Mouse (Mus musculus): ENCODE data around the gene Eprs.
"Not testable (repeated sequence)": the region's sequence is repeated elsewhere in the genome, so short reads cannot be mapped to it uniquely, and the experiment has no call there.

Eprs gene

GRCm38 (mm10) chr1:185362677-185363520 lies at the start of gene Eprs:
TSS of gene Eprs (plus strand) at chr1:185363044.
- DNase-seq (ENCODE audit: low read depth): peak; percentile 96

DNA sequence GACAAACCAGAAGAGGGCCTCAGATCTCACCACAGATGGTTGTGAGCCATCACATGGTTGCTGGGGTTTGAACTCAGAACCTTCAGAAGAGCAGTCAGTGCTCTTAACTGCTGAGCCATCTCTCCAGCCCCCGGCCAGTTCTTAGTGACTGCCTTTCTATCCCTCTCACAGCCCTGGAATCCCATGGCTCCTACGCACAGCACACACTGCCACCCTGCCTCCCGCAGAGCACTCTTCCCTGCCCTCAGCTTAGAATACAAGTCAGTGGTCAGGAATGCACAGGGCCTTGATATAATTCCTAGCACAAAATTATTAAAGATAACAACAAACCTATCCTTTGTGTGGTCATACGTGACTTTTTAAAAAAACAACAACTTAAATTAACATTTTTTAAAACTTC lies 48.3 kb upstream of the Eprs start:
- no peak for DNase-seq (ENCODE audit: low read depth)

- no peak for DNase-seq (ENCODE audit: low read depth)
Observed at GRCm38 (mm10) chr1:185315846-185316568, 46.8 kb upstream of the Eprs start.

- DNase-seq (ENCODE audit: low read depth): not testable (repeated sequence)
Observed at GRCm38 (mm10) chr1:185327754-185328345, 35.0 kb upstream of the Eprs start.

GRCm38 (mm10) chr1:185328721-185329610 lies 33.9 kb upstream of the Eprs start, which contains the start of gene Iars2:
TSS of gene Iars2 (minus strand) at chr1:185329396.
- peak; percentile 78 for DNase-seq (ENCODE audit: low read depth)

GRCm38 (mm10) chr1:185329851-185330250 lies 33.0 kb upstream of the Eprs start:
- no peak for DNase-seq (ENCODE audit: low read depth)

GRCm38 (mm10) chr1:185331364-185331763 lies 31.5 kb upstream of the Eprs start:
- no peak for DNase-seq (ENCODE audit: low read depth)

- DNase-seq (ENCODE audit: low read depth): peak; percentile 61
Observed at GRCm38 (mm10) chr1:185331983-185332430, 30.8 kb upstream of the Eprs start, which contains the start of gene Bpnt1. TSS of gene Bpnt1 (plus strand) at chr1:185332149.

- DNase-seq (ENCODE audit: low read depth): no peak
Observed at GRCm38 (mm10) chr1:185333651-185334050, 29.2 kb upstream of the Eprs start.

DNA sequence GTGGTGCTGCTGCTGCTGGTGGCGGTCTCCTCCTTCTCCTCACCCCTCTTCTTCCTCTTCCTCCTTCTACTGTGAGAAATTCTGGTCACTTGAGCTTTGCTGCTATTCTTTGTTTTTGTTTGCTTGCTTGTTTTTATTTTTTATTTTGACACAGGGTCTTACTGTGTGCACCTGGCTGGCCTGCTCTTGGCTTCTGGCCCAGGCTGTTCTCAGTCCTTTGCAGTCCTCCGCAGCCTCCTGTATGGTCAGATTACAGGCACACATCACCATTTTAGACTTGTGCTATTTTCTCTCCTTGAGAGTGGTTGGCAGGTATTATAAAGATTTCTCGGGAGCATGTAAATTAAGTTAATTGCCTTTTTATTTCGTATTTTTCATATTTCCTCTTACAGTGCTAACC lies 28.7 kb upstream of the Eprs start:
- no peak for DNase-seq (ENCODE audit: low read depth)

DNA sequence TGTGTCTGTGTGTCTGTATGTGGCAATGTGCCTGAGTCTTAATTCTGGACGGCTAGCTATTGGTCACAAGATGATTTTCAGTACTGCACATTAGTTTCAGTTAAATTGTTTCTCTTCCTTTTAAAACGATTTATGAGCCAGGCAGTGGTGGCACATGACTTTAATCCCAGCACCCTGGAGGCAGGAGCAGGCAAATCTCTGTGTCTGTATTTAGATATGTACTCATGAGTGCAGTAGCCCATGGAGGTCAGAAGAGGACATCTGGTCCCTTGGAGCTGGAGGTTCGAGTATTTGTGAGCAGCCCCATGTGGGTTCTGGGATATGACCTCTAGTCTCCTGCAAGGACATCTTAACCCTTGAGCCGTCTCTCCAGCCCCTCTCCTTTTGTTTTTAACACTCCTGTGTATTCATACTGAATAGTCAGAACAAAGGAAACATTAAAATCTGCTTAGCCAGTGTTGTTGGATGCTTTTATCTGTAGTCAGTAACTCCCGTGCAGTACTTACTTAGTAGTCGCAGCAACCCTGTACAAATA lies 27.5 kb upstream of the Eprs start:
- DNase-seq (ENCODE audit: low read depth): no peak

DNA sequence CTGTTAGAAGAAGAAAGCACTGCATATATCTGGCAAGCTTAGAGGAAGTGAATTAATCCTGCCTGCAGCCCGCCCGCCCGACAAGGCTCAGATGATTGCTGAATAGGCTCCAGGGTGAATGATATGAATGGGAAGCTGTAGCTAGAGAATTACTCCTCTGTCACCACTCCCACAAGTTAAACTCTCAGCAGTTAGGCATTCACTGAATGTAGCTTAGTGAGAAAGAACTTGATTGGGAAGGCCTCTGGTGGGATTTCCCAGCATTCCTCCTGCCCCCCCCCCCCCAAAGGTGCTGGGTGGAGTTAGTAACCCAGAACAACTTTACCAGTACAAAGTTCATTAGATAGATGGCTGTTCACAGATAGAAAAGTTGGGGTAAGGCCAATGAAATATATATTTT lies 26.3 kb upstream of the Eprs start:
- DNase-seq (ENCODE audit: low read depth): no peak

DNA sequence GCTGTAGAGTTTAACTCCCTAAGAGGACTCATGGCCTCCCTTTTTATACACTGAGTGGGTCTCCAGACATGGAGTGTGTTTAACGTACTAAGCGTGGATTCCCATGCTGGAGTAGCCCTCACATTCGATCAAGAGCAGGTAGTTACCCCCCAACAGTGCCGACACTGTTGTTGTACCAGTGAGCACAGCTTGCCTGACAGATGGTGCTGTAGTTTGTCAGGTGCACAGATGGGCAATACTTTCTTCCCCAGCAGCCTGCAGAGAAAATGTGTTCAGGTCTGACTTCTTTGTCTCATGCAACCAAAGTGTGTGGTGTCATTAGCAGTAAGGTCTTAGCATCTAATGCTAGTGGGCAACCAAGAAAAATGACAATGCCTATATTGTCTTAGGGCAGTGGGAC lies 20.4 kb upstream of the Eprs start:
- no peak for DNase-seq (ENCODE audit: low read depth)

DNA sequence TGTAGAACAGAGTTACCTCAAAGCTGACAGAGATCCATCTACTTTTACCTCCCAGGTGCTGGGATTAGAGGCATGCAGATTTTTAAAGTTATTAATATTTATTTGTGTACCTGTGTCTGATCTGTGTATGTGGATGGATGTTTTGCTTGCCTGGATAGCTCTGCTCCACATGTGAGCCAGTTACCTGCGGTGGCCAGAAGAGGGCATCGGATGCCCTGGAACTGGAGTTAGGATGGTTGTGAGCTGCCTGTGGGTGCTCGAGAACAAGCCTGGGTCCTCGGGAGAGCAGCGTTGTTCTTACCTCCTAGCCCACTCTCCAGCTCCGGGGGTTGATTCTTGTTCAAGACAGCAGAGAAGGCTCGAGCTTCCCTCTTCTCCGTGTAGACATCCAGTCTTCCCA lies 19.4 kb upstream of the Eprs start:
- DNase-seq (ENCODE audit: low read depth): no peak

DNA sequence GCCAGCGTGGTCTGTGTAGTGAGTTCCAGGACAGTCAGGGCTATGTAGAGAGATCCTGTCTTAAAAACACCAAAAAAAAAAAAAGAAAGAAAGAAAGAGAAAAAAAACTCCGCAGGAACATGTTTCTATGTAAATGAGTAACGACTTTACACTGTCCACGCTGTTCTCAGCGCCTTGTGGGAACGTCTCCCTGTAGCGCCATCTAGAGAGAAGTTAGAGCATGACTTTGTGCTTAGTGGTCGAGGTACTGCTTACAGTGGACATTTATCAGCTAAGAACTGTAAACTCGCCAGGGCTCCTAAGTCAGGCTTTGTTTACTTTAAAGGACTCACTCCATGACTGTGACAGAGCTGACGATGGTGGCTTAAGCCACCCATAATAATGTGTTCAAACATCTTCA lies 16.7 kb upstream of the Eprs start:
- no peak for DNase-seq (ENCODE audit: low read depth)

DNA sequence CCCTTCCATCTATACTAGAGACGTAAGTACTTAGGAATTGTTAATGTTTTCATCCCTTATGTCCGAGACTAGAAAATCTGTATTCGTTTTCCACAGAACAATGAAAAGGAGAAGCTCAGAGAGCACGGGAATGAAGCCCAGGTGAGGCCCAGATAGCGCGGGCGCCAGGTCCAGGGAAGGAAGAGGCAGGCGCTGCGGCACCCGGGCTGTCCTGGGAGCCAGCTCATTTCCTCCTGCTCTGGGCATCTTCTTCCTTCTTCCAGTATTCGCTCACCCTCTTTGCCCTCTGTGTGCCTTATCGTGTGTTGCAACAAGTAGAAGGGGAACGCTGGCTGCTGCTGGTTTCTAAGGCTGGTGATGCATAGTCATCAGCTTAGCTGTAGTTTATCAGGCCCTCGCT lies 13.1 kb upstream of the Eprs start:
- no peak for DNase-seq (ENCODE audit: low read depth)

GRCm38 (mm10) chr1:185350611-185351010 lies 12.2 kb upstream of the Eprs start:
- DNase-seq (ENCODE audit: low read depth): no peak

- no peak for DNase-seq (ENCODE audit: low read depth)
Observed at GRCm38 (mm10) chr1:185352151-185352550, 10.7 kb upstream of the Eprs start.

- DNase-seq (ENCODE audit: low read depth): no peak
Observed at GRCm38 (mm10) chr1:185353351-185353750, 9.5 kb upstream of the Eprs start.

- no peak for DNase-seq (ENCODE audit: low read depth)
Observed at GRCm38 (mm10) chr1:185354731-185355130, 8.1 kb upstream of the Eprs start.

DNA sequence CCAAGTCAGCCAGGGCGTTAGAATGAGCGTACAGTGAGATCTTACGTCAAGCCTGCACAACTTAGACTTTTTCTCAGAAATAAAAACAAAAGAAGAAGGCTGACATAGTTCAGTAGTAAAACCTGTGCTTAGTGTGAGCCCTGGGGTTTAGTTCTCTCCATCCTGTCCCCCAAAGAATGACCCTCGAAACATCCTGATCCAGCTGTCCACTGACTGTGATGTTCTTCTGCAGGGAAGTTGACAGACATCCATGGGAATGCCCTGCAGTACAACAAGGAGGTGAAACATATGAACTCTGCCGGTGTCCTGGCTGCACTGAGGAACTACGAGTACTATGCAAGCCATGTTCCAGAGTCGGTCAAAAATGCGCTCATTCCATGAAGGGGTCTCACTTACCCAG lies 6.6 kb upstream of the Eprs start:
- DNase-seq (ENCODE audit: low read depth): no peak

All from c-Kit-positive CD71-negative TER-119-negative erythroid progenitor cells, embryonic 14.5 days (primary cell).